Mouse (Mus musculus) lung, postnatal 0 days (tissue): ENCODE results near the gene Hsd3b2.

Experiments used
- CTCF ChIP-seq: IDR thresholded peaks from 2 replicates; pipeline ENCODE4 v1.5.1; 2016; ENCODE audit warnings: antibody characterized with exemption, mild to moderate bottlenecking
- EP300 ChIP-seq: IDR thresholded peaks from 2 replicates; pipeline ENCODE4 v1.6.1; 2016; ENCODE audit warnings: antibody characterized with exemption, mild to moderate bottlenecking, control low read depth

DNA sequence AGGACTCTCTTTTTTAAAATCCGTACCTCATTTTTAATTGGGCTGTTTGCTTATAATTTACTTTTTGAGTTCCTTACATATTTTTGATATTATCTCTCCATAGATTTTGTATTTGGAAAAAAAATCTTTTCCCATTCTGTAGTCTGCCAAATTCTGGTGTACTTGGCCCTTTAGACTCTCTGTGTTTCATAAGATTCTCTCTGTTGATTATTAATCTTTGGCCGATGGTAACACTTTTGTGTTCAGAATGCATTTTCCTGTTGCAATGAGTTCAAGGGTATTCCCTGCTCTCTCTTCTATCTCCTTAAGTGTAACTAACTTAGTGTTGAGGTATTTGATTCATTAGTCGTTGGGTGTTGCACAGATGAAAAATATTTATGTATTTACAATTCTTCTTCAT lies 32.5 kb upstream of the Hsd3b2 start:
- TF ChIP-seq CTCF (no peak), EP300 (no peak)
